Mouse (Mus musculus) liver, embryonic 15.5 days (tissue): Measurements from ENCODE around the gene Slc16a7. TPM values are rescaled to one million over a fixed set of nuclear protein-coding genes. Genes with fewer than 3 reads are reported as not detected.

ENCODE experiments used
- ATAC-seq: fragments of 200-750 bp; cut with Nextera tagmentation; 2 replicates; pipeline ENCODE4 v1.8.0; 2017; ENCODE audit warnings: moderate number of reproducible peaks, mild to moderate bottlenecking, moderate library complexity; ENCODE audit not compliant: insufficient read depth
- H3K27ac ChIP-seq: fragments of 300-500 bp; sonication (generic); replicated peaks from 2 replicates; pipeline ENCODE4 v1.5.1; 2015; ENCODE audit warnings: mild to moderate bottlenecking, inconsistent platforms
- H3K27me3 ChIP-seq: fragments of 300-500 bp; sonication (generic); 2 replicates; pipeline ENCODE4 v1.6.1; 2015; ENCODE audit warnings: mild to moderate bottlenecking, inconsistent platforms
- H3K36me3 ChIP-seq: fragments of 300-500 bp; sonication (generic); replicated peaks from 2 replicates; pipeline ENCODE4 v1.6.1; 2015; ENCODE audit warnings: moderate library complexity, mild to moderate bottlenecking, inconsistent platforms
- H3K4me1 ChIP-seq: fragments of 300-500 bp; sonication (generic); replicated peaks from 2 replicates; pipeline ENCODE4 v1.6.1; 2015; ENCODE audit warnings: inconsistent platforms
- H3K4me2 ChIP-seq: fragments of 300-500 bp; sonication (generic); 2 replicates; pipeline ENCODE4 v1.6.1; 2015; ENCODE audit warnings: moderate library complexity, mild to moderate bottlenecking, inconsistent platforms
- H3K4me3 ChIP-seq: fragments of 300-500 bp; sonication (generic); replicated peaks from 2 replicates; pipeline ENCODE4 v1.5.1; 2015; ENCODE audit warnings: mild to moderate bottlenecking, inconsistent platforms
- H3K9ac ChIP-seq: fragments of 300-500 bp; sonication (generic); 2 replicates; pipeline ENCODE4 v1.6.1; 2015; ENCODE audit warnings: moderate library complexity, mild to moderate bottlenecking, inconsistent platforms
- H3K9me3 ChIP-seq: fragments of 300-500 bp; sonication (generic); replicated peaks from 2 replicates; pipeline ENCODE4 v1.6.1; 2016; ENCODE audit warnings: inconsistent platforms
- WGBS: fragments of 180-500 bp; shearing (Covaris S2); methylation state at CpG from one replicate; pipeline ENCODE4 v1.1.7; 2015; ENCODE audit warnings: mixed read lengths; ENCODE audit not compliant: insufficient replicate concordance; 5-methylcytosine and 5-hydroxymethylcytosine counted together
- polyA plus RNA-seq: library from polyadenylated mRNA; unstranded; fragments of >200 nt; fragmentation: Nextera tagmentation; extraction: Ambion mirVana; gene quantifications from 2 replicates; pipeline ENCODE4 v1.2.1, GENCODE M21; 2015

Slc16a7 gene
- polyA plus RNA-seq, 1 experiment from 2014 or later: 11.6 TPM

DNA sequence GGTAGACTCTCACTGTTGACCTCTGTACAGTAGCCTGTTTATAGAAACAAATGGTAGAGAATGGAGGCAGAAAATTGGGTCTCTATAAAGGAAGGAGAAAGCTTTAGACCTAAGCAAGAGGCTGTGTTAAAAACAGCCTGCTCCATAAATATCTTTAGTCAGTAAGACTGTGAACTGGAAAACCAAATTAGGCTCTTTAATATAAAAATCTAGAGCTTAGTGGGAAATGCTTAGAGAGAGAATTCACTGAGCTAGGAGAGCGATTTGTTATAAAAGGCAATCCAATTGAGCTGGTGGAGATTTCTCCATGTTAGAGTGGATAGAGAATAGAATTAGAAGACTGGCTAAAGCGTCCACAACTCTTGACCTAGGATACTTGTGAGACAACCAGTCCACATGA is 211.5 kb downstream of the Slc16a7 start:
- 53% methylated on average over 2 of the region's 2 CpGs for WGBS
- no peaks in the 10 kb centered on the region for H3K9me3 ChIP-seq
- no peaks in the 10 kb centered on the region for H3K27me3 ChIP-seq
- H3K4me2 ChIP-seq: no peak overlapping the region
- no peaks in the 10 kb centered on the region for H3K4me1 ChIP-seq
- no peak overlapping the region for H3K27ac ChIP-seq
- no peaks in the 10 kb centered on the region for H3K36me3 ChIP-seq
- H3K4me3 ChIP-seq: no peak overlapping the region
- ATAC-seq: no peak
- H3K9ac ChIP-seq: no peak overlapping the region

- Histone ChIP-seq H3K27me3 (no peaks in the 10 kb centered on the region), H3K4me1 (no peaks in the 10 kb centered on the region), H3K27ac (no peak overlapping the region), H3K4me3 (no peak overlapping the region), H3K9ac (no peak overlapping the region), H3K36me3 (no peaks in the 10 kb centered on the region), H3K4me2 (no peak overlapping the region), H3K9me3 (no peaks in the 10 kb centered on the region)
- ATAC-seq: no peak
- 53% methylated on average over 5 of the region's 5 CpGs for WGBS
Measured at GRCm38 (mm10) chr10:125175013-125175650, 214.1 kb downstream of the Slc16a7 start.

GRCm38 (mm10) chr10:125171625-125172024 is 217.6 kb downstream of the Slc16a7 start:
- no peaks in the 10 kb centered on the region for H3K36me3 ChIP-seq
- WGBS: 64% methylated on average over 10 of the region's 10 CpGs
- no peak overlapping the region for H3K27ac ChIP-seq
- no peaks in the 10 kb centered on the region for H3K27me3 ChIP-seq
- H3K4me2 ChIP-seq: no peak overlapping the region
- no peak overlapping the region for H3K9ac ChIP-seq
- no peak overlapping the region for H3K4me3 ChIP-seq
- H3K9me3 ChIP-seq: no peaks in the 10 kb centered on the region
- H3K4me1 ChIP-seq: no peaks in the 10 kb centered on the region
- no peak for ATAC-seq

DNA sequence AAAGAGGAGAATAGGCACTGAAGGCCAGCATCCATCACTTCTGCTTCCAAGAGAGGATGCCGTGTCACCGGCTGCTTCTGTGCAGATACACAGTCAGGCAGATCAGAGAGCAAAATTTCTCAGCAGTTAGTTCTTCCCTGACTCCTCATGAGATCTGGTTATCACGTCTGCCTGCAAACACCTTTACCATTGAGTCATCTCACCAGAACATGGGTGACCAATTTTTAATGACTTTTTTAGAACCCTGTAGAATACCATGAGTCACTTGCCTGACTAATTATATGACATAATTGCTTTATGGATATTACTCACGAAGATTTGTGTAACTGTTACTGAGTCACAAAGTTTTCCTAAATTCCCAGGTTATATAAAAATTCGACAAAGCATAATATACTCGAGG is 218.1 kb downstream of the Slc16a7 start:
- Histone ChIP-seq H3K4me3 (no peak overlapping the region), H3K27ac (no peak overlapping the region), H3K9me3 (no peaks in the 10 kb centered on the region), H3K27me3 (no peaks in the 10 kb centered on the region), H3K4me1 (no peaks in the 10 kb centered on the region), H3K36me3 (no peaks in the 10 kb centered on the region), H3K9ac (no peak overlapping the region), H3K4me2 (no peak overlapping the region)
- 62% methylated on average over 6 of the region's 6 CpGs for WGBS
- no peak for ATAC-seq
